Mouse (Mus musculus) ZHBTc4 (cell line): ENCODE measurements around the gene P4ha2.

Experiments used
- DNase-seq: peaks from one replicate; pipeline ENCODE4 v3.0.0-alpha.2; 2011; ENCODE audit warnings: low read depth, low spot score

Gene P4ha2

GRCm38 (mm10) chr11:54100045-54100691 lies at the start of gene P4ha2:
Gene P4ha2 (plus strand): TSS chr11:54100095.
- no peak for DNase-seq

- DNase-seq: no peak
These were observed 49.7 kb upstream of the P4ha2 start for GRCm38 (mm10) chr11:54050205-54050604.

GRCm38 (mm10) chr11:54051161-54051560 lies 48.7 kb upstream of the P4ha2 start:
- DNase-seq: no peak

- DNase-seq: no peak
These were observed 47.8 kb upstream of the P4ha2 start for GRCm38 (mm10) chr11:54052128-54052527.

DNA sequence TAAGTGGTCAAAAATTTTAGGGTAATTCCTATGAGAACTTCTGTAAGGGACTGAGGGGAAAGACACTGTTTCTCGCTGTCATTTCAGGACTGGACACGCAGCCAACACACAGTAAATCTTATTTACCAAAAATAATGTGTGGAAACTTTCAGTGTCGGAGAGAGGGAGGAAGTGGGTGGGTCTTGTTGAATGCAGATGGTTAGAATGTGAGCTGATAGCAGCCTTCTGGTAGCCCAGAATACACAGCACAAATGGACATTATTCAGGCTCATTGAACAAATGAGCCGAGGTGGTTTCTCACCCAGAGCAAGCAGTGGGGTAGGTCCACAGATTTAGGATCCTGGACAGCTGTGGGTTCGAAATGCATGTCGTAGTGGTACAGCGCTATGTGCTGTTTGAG lies 46.8 kb upstream of the P4ha2 start:
- no peak for DNase-seq

- DNase-seq: peak; percentile 69
These were observed 45.6 kb upstream of the P4ha2 start for GRCm38 (mm10) chr11:54054257-54054656.

- no peak for DNase-seq
These were observed 43.8 kb upstream of the P4ha2 start for GRCm38 (mm10) chr11:54056132-54056531.

GRCm38 (mm10) chr11:54057428-54057827 lies 42.5 kb upstream of the P4ha2 start:
- DNase-seq: no peak

DNA sequence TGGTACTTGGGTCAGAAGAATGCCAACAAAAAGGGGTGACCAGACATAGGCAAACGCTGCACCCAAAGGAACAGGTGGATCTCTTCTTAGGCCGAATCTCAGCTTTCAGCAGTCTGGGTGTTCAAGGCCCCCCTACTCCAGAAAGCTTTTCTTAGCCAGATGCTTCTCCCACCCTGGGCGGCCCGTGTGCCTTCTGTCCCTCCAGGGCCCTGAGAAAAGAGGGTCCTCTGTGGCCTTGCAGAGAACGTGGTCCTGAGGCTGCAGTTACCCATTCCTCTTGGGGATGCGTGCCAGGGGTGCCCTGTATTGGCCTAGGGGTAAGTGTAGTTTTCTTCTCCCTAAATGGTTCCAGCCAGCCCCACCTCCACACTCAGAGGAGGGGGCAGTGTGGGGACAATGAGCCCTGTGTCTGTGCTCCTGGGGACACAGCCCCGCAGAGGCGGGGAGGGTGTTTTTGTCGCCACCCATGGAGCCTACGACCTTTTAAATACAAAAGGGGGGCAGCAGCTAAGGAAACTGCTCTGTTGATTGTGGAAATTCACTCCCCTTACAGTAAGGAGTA lies 41.8 kb upstream of the P4ha2 start:
- no peak for DNase-seq

- DNase-seq: no peak
These were observed 41.3 kb upstream of the P4ha2 start for GRCm38 (mm10) chr11:54058643-54059042.

DNA sequence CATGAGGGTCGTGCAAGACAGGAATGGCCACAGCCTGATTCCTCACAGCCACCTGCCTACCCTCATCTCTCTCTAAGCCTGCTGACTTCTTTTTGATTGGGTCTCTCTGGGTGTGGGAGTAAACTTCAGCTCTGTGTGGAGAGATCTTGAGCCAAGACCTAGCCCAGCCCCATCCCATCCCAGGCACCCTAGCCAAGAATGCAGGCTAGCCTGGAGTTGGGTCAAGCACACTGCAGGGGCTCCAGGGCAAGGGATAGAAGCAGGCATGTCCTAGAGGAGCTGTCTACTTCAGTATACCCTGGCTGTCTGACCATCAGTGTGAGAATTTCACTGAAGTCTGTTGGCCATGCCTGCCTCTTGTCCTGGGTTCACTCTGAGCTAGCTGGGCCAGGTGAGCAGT lies 40.4 kb upstream of the P4ha2 start:
- DNase-seq: no peak

DNA sequence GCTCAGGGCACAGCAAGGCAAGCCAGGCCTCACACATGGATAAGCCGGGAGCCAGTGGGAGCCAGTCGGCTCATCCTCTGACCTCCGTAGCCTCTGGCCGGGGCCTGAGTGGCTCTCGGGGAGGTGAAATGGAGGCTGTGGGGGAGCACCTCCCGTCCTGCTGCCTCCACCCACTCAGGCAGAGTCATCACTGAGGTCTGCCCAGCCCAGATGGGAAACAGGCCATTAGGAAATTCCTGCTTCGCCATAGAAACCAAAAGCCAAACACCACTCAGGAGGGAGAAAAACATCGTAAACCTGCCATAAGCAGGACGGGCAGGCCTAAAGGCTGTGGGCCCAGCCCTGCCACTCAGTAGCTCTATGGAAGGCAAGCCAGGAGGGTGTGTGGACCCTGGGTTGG lies 39.6 kb upstream of the P4ha2 start:
- no peak for DNase-seq

DNA sequence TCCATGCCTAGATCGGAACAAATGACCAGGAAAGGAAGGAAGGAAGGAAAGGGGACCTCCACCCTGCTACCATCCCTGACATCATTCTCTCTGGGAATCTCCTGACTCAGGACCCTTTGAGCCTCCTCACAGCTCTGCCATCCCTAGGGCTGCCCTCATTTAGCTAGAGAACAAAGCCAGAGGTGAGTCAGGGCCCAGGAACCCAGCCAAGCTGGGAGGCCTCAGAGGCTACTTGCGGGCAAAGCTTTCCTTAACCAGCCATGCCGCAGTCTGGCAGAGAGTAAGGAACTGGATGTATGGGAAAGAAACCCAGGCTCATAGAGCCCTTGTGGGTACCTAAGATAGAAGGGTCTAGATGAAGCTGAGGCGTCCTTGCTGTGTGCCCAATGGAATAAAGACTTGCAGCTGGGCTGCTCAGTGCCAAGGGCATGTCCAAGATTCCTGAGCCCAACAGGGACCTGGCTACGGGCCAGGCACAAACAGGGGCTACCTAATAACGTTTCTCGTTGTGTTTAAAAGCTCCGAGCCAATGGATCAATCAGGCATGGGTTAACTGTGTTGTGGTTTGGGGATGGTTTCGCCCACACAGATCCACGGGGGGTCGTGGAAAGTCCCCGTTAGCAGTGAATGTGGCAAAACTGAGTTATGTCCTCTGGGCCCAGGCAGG lies 37.7 kb upstream of the P4ha2 start:
- no peak for DNase-seq

DNA sequence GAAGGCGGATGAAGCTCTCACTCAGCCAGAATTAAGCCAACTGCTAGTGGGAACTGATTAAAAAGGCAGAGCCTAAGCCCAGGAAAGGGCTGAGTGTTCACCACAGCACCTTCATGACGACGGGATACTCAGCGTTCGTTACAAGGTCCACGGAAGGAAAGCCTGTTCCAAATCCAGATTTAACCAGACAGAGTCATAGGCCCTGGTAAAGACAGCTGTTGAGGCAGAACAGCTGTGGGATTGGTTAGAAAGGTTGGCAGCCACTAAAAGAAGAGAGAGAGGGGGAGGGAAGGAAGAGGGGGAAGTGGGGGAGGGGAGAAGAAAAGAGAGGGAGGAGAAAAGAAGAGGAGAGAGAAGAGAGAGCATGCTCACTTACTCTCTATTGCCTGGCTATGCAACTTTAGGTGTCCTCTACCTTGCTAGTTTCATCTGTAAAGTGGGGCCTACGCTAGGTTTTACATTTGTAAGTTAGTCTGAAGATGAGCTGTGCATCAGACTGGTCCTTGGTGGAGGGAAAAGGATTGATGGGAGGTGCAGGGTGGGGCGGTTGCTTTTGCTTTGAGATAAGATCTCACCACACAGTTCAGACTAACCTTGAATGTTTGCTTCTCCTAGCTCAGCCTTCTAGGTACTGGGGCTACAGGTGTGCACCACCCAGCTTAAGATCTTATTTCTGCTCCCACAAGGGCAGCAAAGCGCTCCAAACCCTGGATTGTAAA lies 37.0 kb upstream of the P4ha2 start:
- DNase-seq: no peak

DNA sequence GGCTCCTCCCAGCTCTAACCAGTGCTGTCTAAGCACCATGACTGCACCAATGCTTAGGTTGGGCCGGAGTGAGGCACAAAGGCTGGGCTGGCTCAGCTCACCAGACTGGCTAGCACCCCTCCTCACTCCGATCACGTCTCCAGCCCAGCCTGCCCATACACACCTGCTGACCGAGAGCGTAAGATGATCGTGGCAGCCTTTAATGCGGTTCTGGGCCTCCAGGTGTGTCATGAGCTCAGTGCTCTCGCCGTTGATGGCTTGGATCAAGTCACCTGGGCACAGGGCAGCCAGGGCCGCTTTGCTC lies 36.5 kb upstream of the P4ha2 start:
- DNase-seq: no peak

DNA sequence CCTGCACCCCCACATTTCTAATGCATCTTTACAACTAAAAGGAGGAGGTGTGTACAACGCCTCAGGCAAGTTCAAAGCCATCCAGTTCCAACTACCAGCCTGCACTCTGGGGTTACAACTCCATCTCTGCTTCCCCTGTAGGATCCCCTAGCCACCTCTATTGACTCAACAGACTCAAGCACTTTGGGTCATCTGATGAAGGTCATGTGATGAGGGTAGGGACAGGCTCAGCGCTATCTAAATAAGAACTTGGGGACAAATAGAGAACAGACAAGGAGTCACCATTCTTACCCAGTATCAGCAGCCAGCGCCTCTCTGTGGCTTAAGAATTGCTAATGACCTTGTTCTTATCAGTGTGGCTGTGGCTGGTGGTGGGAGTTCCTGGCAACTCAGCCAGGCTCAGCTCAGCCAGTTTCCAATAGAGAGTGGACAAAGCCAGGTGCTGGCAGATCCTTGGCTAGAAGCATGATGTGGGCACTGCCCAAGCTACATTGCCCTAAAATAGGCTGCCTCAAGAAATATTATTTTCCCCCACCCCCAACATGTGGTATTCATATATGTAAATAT lies 35.4 kb upstream of the P4ha2 start:
- no peak for DNase-seq

DNA sequence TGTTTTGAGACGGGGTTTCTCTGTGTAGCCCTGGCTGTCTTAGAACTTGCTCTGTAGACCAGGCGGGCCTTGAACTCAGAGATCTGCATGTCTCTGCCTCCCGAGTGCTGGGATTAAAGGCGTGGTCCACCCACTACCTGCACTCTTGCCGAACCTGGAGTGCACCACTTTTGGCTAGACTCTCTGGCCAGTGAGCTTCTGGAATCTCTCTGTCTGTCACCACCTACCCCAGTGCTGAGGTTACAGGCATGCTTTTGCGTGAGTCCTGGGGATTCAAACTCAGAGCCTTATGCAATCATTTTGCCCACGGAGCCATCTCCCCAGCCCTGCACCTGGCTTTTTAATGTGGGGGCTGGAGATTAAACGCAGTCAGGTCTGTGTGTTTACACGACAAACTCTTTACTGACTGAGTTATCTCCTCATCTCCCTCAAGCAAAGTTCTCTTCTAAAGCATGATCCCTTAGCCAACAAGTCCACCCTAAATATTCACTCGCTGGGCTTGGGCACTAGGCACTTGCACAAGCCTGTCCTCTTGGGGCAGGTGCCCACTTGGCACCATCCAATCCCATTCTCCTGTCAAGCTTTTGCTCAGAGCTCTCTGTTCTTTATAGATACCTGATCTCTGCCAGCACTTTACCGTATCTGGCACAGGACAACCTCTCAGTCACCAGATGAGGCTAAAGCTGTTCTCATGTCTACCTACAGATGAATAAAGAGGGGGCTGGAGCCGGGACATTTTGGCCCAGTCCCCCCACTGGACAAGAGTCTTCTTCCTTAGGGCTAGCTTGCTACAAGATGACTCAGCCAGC lies 34.6 kb upstream of the P4ha2 start:
- no peak for DNase-seq

DNA sequence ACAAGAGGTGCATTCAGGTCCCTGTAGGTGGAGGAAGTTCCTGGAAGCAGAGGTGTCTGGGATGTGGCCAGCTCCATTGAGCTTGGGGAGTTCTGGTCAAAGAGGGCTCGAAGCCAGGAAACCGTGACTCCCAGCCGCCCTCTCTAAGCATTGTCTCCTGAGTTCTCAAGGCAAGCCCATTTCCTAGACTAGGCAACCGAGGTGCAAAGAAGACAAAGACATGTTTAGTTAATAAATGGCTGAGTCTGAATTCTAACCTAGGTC lies 34.0 kb upstream of the P4ha2 start:
- no peak for DNase-seq

GRCm38 (mm10) chr11:54066400-54066799 lies 33.5 kb upstream of the P4ha2 start:
- no peak for DNase-seq

- DNase-seq: no peak
These were observed 32.4 kb upstream of the P4ha2 start for GRCm38 (mm10) chr11:54067318-54067995.

- DNase-seq: no peak
These were observed 31.8 kb upstream of the P4ha2 start for GRCm38 (mm10) chr11:54067996-54068519.
